Mouse (Mus musculus) right cerebral cortex, postnatal 36 days (tissue): ENCODE measurements around the gene Hs6st3.

Experiments used
- DNase-seq, 2 experiments: peaks; one replicate each; pipeline ENCODE4 v3.0.0; 2022; ENCODE audit warnings: low spot score in 2 of 2, mixed read lengths in 1 of 2

Gene Hs6st3

DNA sequence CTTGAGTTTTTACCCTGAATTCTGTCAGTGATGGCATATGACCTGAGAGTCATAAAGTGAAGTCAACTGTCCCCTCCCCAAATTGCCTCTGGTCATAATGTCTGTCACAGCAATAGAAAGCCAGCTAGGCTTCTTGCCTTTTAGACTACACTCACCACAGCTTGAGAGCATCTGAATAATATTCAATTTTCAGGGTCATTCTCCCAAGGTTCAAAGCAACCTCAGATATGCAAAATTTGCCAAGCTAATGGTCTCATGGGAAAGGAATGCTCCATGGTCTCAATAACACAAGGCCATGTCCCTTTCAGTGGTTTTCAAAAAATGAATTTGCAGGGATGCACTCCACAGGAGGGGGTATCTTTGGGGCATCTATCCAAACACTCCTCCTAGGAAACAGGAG, 764.3 kb downstream of the Hs6st3 start:
- no peak for DNase-seq

DNA sequence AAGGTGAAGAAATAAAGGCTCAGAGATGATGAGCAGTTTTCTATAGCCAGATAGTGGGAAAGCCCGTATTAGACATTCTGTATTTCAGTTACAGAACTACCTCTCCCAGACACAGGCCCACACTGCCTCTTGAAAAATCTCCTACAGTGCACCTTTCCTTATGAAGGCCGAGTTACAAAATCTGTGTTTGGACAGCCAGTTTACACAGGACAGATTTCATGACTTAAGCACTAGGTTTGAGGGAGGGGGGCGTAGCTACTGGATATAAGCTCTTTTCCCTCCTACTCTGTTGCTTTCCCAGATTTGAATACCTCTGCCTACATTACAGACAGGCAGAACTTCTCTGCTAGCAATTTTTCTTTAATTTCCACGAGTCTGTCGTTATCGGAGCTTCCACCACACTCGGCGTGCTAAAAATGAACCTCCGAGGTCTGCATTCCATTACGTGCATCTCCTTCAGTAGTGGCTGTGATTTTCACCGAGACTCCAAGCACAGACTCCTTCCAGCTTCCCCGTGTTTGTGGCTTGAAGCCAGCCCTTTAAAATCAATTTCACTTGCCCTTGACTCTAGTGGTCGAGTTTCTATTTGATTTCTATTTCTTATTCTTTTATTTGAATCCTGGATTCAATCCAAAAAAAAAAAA, 770.0 kb downstream of the Hs6st3 start:
- DNase-seq, result peak; percentile 3 to 16

- DNase-seq, result no peak
Observed at GRCm38 (mm10) chr14:119914508-119914907, 776.4 kb downstream of the Hs6st3 start.

GRCm38 (mm10) chr14:119918281-119919034, 780.3 kb downstream of the Hs6st3 start:
- no peak for DNase-seq

DNA sequence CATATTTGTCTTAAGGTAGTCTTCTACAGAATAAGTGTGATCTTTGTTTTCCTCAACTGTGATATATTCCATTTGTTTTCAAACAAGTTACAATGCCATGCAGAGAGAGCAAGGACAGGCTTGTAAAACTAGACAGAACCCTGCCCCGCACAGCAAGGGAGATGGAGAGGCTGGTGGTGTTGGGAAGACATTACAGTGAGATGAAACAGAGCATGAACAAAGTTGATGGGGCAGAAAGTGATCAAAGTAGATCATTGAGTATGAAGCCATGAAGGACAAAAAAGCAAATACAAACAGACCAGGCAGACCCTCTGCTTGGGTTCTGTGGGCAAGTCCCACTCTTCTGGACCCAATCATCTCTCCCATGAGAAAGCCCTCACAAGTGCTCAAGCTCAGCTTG, 781.0 kb downstream of the Hs6st3 start:
- DNase-seq, result no peak
